ENCODE assay signal across 25 mouse cellular contexts in the genomic region with DNA sequence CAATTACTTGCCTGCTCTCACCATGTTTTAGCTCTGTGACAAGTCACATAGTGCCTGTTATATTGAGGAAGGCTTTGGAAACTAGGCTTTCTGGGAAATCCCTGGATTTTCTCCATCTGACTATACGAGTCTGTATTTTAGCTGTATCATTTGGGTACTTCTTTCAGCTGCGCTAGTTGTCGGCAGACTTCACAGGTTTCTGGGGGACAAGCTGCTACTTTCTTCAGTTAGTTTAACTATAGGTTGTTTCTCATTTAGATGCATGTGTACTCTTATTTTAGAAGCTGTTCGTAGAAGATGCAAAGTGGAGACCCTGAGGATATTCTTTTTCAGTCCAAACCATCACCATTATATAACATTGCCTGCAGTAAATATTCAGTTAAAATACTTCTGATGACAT.
"Had no signal": no experiment of that assay in that cellular context is flagged by ENCODE, and none has a peak within 500 bp of the region (broad histone marks: within the 10 kb centered on the region; RNA-seq: fewer than 3 reads in every experiment).

No protein-coding gene starts in this region.

- H3K27ac ChIP-seq: gastrocnemius, adult 2 months; heart, embryonic 10.5 days; hindbrain, embryonic 13.5 days; hindbrain, embryonic 15.5 days; hindbrain, postnatal 0 days; kidney, embryonic 15.5 days; kidney, postnatal 0 days; limb, embryonic 13.5 days; limb, embryonic 15.5 days; liver, embryonic 12.5 days; liver, embryonic 14.5 days had no signal

- ATAC-seq: hindbrain, postnatal 0 days; intestine, embryonic 16.5 days had no signal

- H3K4me3 ChIP-seq: gastrocnemius, adult 2 months; heart, embryonic 10.5 days; heart, embryonic 12.5 days; hindbrain, embryonic 13.5 days; hindbrain, embryonic 15.5 days; kidney, embryonic 15.5 days; limb, embryonic 13.5 days; limb, embryonic 15.5 days; liver, embryonic 12.5 days had no signal

- H3K4me1 ChIP-seq: heart, embryonic 10.5 days; heart, embryonic 12.5 days; hindbrain, embryonic 13.5 days; hindbrain, embryonic 15.5 days; kidney, embryonic 15.5 days; limb, embryonic 13.5 days; limb, embryonic 15.5 days had no signal

- DNase-seq: gastrocnemius, adult 2 months; gastrocnemius, postnatal 10 days; gastrocnemius, postnatal 25 days; heart, adult 18-20 months; heart, postnatal 14 days; heart, postnatal 36 days; kidney, adult 11 months; kidney, adult 2 months; kidney, adult 9 months; kidney, postnatal 25 days; layer of hippocampus, adult 9-11 months; layer of hippocampus, postnatal 36 days; left cerebral cortex, postnatal 4 days had no signal
